Comparison of ENCODE assay signal across 18 mouse cellular contexts in genomic region chr5:148983696-148984095, GRCm38 (mm10). TPM values are rescaled to one million over a fixed set of nuclear protein-coding genes. Genes with fewer than 3 reads are reported as not detected.
DNase-seq lines count a peak whose midpoint lies in the region.
"Had no signal": no experiment of that assay in that cellular context is flagged by ENCODE, and none has a peak within 500 bp of the region (broad histone marks: within the 10 kb centered on the region; RNA-seq: fewer than 3 reads in every experiment).

No protein-coding gene starts in this region.

- DNase-seq in heart, postnatal 4 days, result peak; percentile 18
- no peak for DNase-seq in heart, adult 9 months (ENCODE audit: low spot score in 2 of 2)
- DNase-seq in thymus, postnatal 14 days, result peak; percentile 34
- DNase-seq in thymus, postnatal 25 days, result no peak
- peak; percentile 47 for DNase-seq in ZHBTc4 (ENCODE audit: low read depth, low spot score)
- DNase-seq in adrenal gland, adult (ENCODE audit: inconsistent age in 2 of 2, low spot score in 1 of 2), result no peak
- no peak for DNase-seq in right cerebral cortex, postnatal 25 days
- DNase-seq: adrenal gland, adult 8-10 months; cerebellum, adult 18-20 months; cerebellum, postnatal 14 days; kidney, adult 18-20 months; kidney, postnatal 4 days; layer of hippocampus, adult 9-11 months; liver; lung, postnatal 14 days; spleen, adult 18-20 months had no signal

RNA-seq across cellular contexts. Expression of gene Gm42791, which starts 11.3 kb away (rescaled TPM):
- 1 to 10 TPM; 2.6 to 2.9 TPM for total RNA-seq in heart, postnatal 4 days (2021)
- total RNA-seq: megakaryocyte progenitor cell, adult 5-6 weeks; monocyte, adult 5-6 weeks had no signal

RNA-seq across cellular contexts. Expression of gene Katnal1, which starts 54.6 kb away (rescaled TPM):
- total RNA-seq in heart, postnatal 4 days (2021), result 10 to 100 TPM in 1 of 2 experiments, 1 to 10 TPM in 1; 9.6 to 11.0 TPM

Comparison
In these comparisons a context has a peak if more than half of its experiments do, and no peak if none do; other contexts are left out.
1. DNase-seq: peak in heart, postnatal 4 days (single experiment), thymus, postnatal 14 days (single experiment) and ZHBTc4 (single experiment); none in heart, adult 9 months (0 of 2), thymus, postnatal 25 days (single experiment), adrenal gland, adult (0 of 2) and right cerebral cortex, postnatal 25 days (single experiment).